Comparison of ENCODE assay signal across 16 mouse cellular contexts in genomic region chr13:56471211-56471610, GRCm38 (mm10). TPM values are rescaled to one million over a fixed set of nuclear protein-coding genes. Genes with fewer than 3 reads are reported as not detected.
"Had no signal": no experiment of that assay in that cellular context is flagged by ENCODE, and none has a peak within 500 bp of the region (broad histone marks: within the 10 kb centered on the region; RNA-seq: fewer than 3 reads in every experiment).

No protein-coding gene starts in this region.

- H3K9ac ChIP-seq: intestine, embryonic 15.5 days; limb, embryonic 15.5 days; liver, embryonic 12.5 days; lung, embryonic 14.5 days; midbrain, embryonic 12.5 days; neural tube, embryonic 13.5 days had no signal

- H3K27ac ChIP-seq: left cerebral cortex, adult 2 months; limb, embryonic 15.5 days; liver, embryonic 12.5 days; midbrain, embryonic 12.5 days; neural tube, embryonic 13.5 days had no signal

- H3K4me2 ChIP-seq: intestine, embryonic 15.5 days; limb, embryonic 15.5 days; liver, embryonic 12.5 days; lung, embryonic 14.5 days; midbrain, embryonic 12.5 days; neural tube, embryonic 13.5 days had no signal

- H3K4me3 ChIP-seq: intestine, embryonic 15.5 days; left cerebral cortex, adult 2 months; limb, embryonic 15.5 days; liver, embryonic 12.5 days; midbrain, embryonic 12.5 days; neural tube, embryonic 13.5 days had no signal

- H3K27me3 ChIP-seq: intestine, embryonic 15.5 days; limb, embryonic 15.5 days; liver, embryonic 12.5 days; neural tube, embryonic 13.5 days had no signal

- DNase-seq: lung, postnatal 14 days; right cerebral cortex, postnatal 14 days; thymus, postnatal 36 days had no signal

- H3K36me3 ChIP-seq: intestine, embryonic 15.5 days; limb, embryonic 15.5 days; liver, embryonic 12.5 days; midbrain, embryonic 12.5 days; neural tube, embryonic 13.5 days had no signal

- H3K9me3 ChIP-seq: intestine, embryonic 15.5 days; limb, embryonic 15.5 days; liver, embryonic 12.5 days; midbrain, embryonic 12.5 days; neural tube, embryonic 13.5 days had no signal

- H3K4me1 ChIP-seq: intestine, embryonic 15.5 days; liver, embryonic 12.5 days; midbrain, embryonic 12.5 days had no signal

- ATAC-seq: intestine, embryonic 15.5 days; liver, embryonic 12.5 days; midbrain, embryonic 16.5 days had no signal

RNA-seq across cellular contexts. Expression of gene Il9, which starts 10.8 kb away (rescaled TPM):
- polyA plus RNA-seq: intestine, embryonic 15.5 days; limb, embryonic 11.5 days; limb, embryonic 15.5 days; liver, embryonic 12.5 days; liver, embryonic 16.5 days; lung, embryonic 14.5 days; midbrain, embryonic 12.5 days; midbrain, embryonic 16.5 days; neural tube, embryonic 13.5 days; small intestine, adult 2 months; stomach, embryonic 16.5 days had no signal

RNA-seq across cellular contexts. Expression of gene Slc25a48, which starts 33.1 kb away (rescaled TPM):
- polyA plus RNA-seq: limb, embryonic 11.5 days; midbrain, embryonic 12.5 days; midbrain, embryonic 16.5 days; neural tube, embryonic 13.5 days had no signal

RNA-seq across cellular contexts. Expression of gene Gm3045, which starts 44.8 kb away (rescaled TPM):
- polyA plus RNA-seq: intestine, embryonic 15.5 days; limb, embryonic 11.5 days; liver, embryonic 12.5 days; liver, embryonic 16.5 days; lung, embryonic 14.5 days; midbrain, embryonic 12.5 days; midbrain, embryonic 16.5 days; neural tube, embryonic 13.5 days; small intestine, adult 2 months; stomach, embryonic 16.5 days; thymus, postnatal 0 days had no signal
